Mouse (Mus musculus): ENCODE data around the gene Slk. TPM values are rescaled to one million over a fixed set of nuclear protein-coding genes. Genes with fewer than 3 reads are reported as not detected.

Gene Slk
- polyA plus RNA-seq, 1 experiment from 2014 or later, result 10.4 TPM

Other genes starting within 250 kb of the Slk start
- 15.8 and 16.0 TPM in 2 replicates for gene Sh3pxd2a, start 115.3 kb upstream of the Slk start, polyA plus RNA-seq (2015; fragmentation: Nextera tagmentation; extraction: Ambion mirVana)
- 51.3 and 53.6 TPM in 2 replicates for gene Stn1, start 42.2 kb upstream of the Slk start, polyA plus RNA-seq (2015; fragmentation: Nextera tagmentation; extraction: Ambion mirVana)
- 40.6 and 45.7 TPM in 2 replicates for gene Col17a1, start 112.4 kb downstream of the Slk start, polyA plus RNA-seq (2015; fragmentation: Nextera tagmentation; extraction: Ambion mirVana)
- 263 and 279 TPM in 2 replicates for gene Sfr1, start 152.0 kb downstream of the Slk start, polyA plus RNA-seq (2015; fragmentation: Nextera tagmentation; extraction: Ambion mirVana)

Data from embryonic facial prominence, embryonic 15.5 days (tissue).